ENCODE assay signal across 23 mouse cellular contexts in genomic region chr17:31962930-31963329, GRCm38 (mm10).
DNase-seq lines count a peak whose midpoint lies in the region; ATAC-seq and TF ChIP-seq lines count a peak whose summit lies in the region.
"Had no signal": no experiment of that assay in that cellular context is flagged by ENCODE, and none has a peak within 500 bp of the region (broad histone marks: within the 10 kb centered on the region; RNA-seq: fewer than 3 reads in every experiment).

No protein-coding gene starts in this region.

- no peaks in the 10 kb centered on the region for H3K9me3 ChIP-seq in hindbrain, embryonic 16.5 days (ENCODE audit: control insufficient read depth, low read length)
- H3K9me3 ChIP-seq in hindbrain, embryonic 10.5 days: no peaks in the 10 kb centered on the region
- no peaks in the 10 kb centered on the region for H3K9me3 ChIP-seq in midbrain, postnatal 0 days (ENCODE audit: low read length)
- H3K9me3 ChIP-seq in midbrain, embryonic 14.5 days (ENCODE audit: control insufficient read depth, low read length): no peaks in the 10 kb centered on the region
- H3K9me3 ChIP-seq: embryonic facial prominence, embryonic 12.5 days; embryonic facial prominence, embryonic 15.5 days; G1E had no signal

- no peak overlapping the region for H3K4me3 ChIP-seq in hindbrain, embryonic 16.5 days (ENCODE audit: low read length)
- H3K4me3 ChIP-seq in hindbrain, embryonic 10.5 days: no peak overlapping the region
- H3K4me3 ChIP-seq in midbrain, postnatal 0 days (ENCODE audit: low read depth, low read length): no peak overlapping the region
- no peak overlapping the region for H3K4me3 ChIP-seq in midbrain, embryonic 14.5 days (replicated peaks; ENCODE audit: low read depth, low read length)
- H3K4me3 ChIP-seq: embryonic facial prominence, embryonic 12.5 days; embryonic facial prominence, embryonic 15.5 days had no signal

- peak; percentile 24 for DNase-seq in gastrocnemius, postnatal 25 days
- no peak for DNase-seq in gastrocnemius, adult 8-10 months (ENCODE audit: low spot score in 2 of 2)
- no peak for DNase-seq in hindbrain, embryonic 10.5 days (ENCODE audit: low spot score)
- DNase-seq in midbrain, postnatal 0 days (ENCODE audit: low spot score): peak; percentile 35
- no peak for DNase-seq in midbrain, embryonic 14.5 days
- peak; percentile 37 for DNase-seq in NIH3T3 (ENCODE audit: low read depth)
- DNase-seq: adrenal gland, adult 2 months; adrenal gland, postnatal 14 days; B cell, adult 2 months; cerebellum, adult 11 months; cerebellum, adult 2 months; cerebellum, adult 9-11 months; cerebellum, postnatal 25 days; forebrain, postnatal 0 days; gastrocnemius, postnatal 10 days; kidney, adult 18-20 months had no signal

- no peaks in the 10 kb centered on the region for H3K27me3 ChIP-seq in hindbrain, embryonic 16.5 days (replicated peaks; ENCODE audit: control insufficient read depth, insufficient read depth, low read length)
- no peaks in the 10 kb centered on the region for H3K27me3 ChIP-seq in hindbrain, embryonic 10.5 days (ENCODE audit: insufficient read depth, poor library complexity, severe bottlenecking)
- H3K27me3 ChIP-seq in midbrain, postnatal 0 days (ENCODE audit: insufficient read depth, low read length): no peaks in the 10 kb centered on the region
- no peaks in the 10 kb centered on the region for H3K27me3 ChIP-seq in midbrain, embryonic 14.5 days (ENCODE audit: control insufficient read depth, insufficient read depth, low read length)
- H3K27me3 ChIP-seq: CH12.LX; embryonic facial prominence, embryonic 12.5 days; embryonic facial prominence, embryonic 15.5 days had no signal

- TF ChIP-seq CTCF in midbrain, postnatal 0 days (IDR thresholded peaks at IDR 0.05): no peak

- H3K9ac ChIP-seq in hindbrain, embryonic 16.5 days (ENCODE audit: low read depth, low read length): no peak overlapping the region
- H3K9ac ChIP-seq in midbrain, postnatal 0 days (replicated peaks; ENCODE audit: low read length, poor library complexity, severe bottlenecking): no peak overlapping the region
- no peak overlapping the region for H3K9ac ChIP-seq in midbrain, embryonic 14.5 days (replicated peaks; ENCODE audit: low read length)
- H3K9ac ChIP-seq: embryonic facial prominence, embryonic 12.5 days; embryonic facial prominence, embryonic 15.5 days; forebrain, postnatal 0 days had no signal

- H3K36me3 ChIP-seq in hindbrain, embryonic 16.5 days (ENCODE audit: control insufficient read depth, insufficient read depth, low read length): no peaks in the 10 kb centered on the region
- no peaks in the 10 kb centered on the region for H3K36me3 ChIP-seq in hindbrain, embryonic 10.5 days
- H3K36me3 ChIP-seq in midbrain, postnatal 0 days (ENCODE audit: insufficient read depth, low read length): no peaks in the 10 kb centered on the region
- no peaks in the 10 kb centered on the region for H3K36me3 ChIP-seq in midbrain, embryonic 14.5 days (ENCODE audit: control insufficient read depth, insufficient read depth, low read length)
- H3K36me3 ChIP-seq: embryonic facial prominence, embryonic 12.5 days; embryonic facial prominence, embryonic 15.5 days; G1E had no signal

- H3K27ac ChIP-seq in hindbrain, embryonic 16.5 days (ENCODE audit: low read depth, low read length): no peak overlapping the region
- H3K27ac ChIP-seq in hindbrain, embryonic 10.5 days: no peak overlapping the region
- no peak overlapping the region for H3K27ac ChIP-seq in midbrain, postnatal 0 days (ENCODE audit: low read depth, low read length)
- H3K27ac ChIP-seq in midbrain, embryonic 14.5 days (replicated peaks; ENCODE audit: low read depth, low read length): no peak overlapping the region
- H3K27ac ChIP-seq: embryonic facial prominence, embryonic 12.5 days; embryonic facial prominence, embryonic 15.5 days had no signal

- WGBS in hindbrain, embryonic 16.5 days: 50% methylated on average over 4 of the region's 4 CpGs
- WGBS in hindbrain, embryonic 10.5 days: 85% methylated on average over 4 of the region's 4 CpGs
- 81% methylated on average over 4 of the region's 4 CpGs for WGBS in midbrain, postnatal 0 days
- WGBS in midbrain, embryonic 14.5 days: 87% methylated on average over 4 of the region's 4 CpGs

- H3K4me2 ChIP-seq in hindbrain, embryonic 16.5 days (ENCODE audit: low read length): no peak overlapping the region
- H3K4me2 ChIP-seq in midbrain, postnatal 0 days (ENCODE audit: low read depth, low read length, poor library complexity, severe bottlenecking): no peak overlapping the region
- no peak overlapping the region for H3K4me2 ChIP-seq in midbrain, embryonic 14.5 days (ENCODE audit: low read length)
- H3K4me2 ChIP-seq: embryonic facial prominence, embryonic 12.5 days; embryonic facial prominence, embryonic 15.5 days; heart, embryonic 11.5 days had no signal

- H3K4me1 ChIP-seq in hindbrain, embryonic 16.5 days (ENCODE audit: control insufficient read depth, insufficient read depth, low read depth, low read length): no peaks in the 10 kb centered on the region
- peaks cover 4% of the 10 kb centered on the region; the same call in 1 of the 2 replicates for H3K4me1 ChIP-seq in hindbrain, embryonic 10.5 days (replicated peaks)
- no peaks in the 10 kb centered on the region for H3K4me1 ChIP-seq in midbrain, postnatal 0 days (ENCODE audit: insufficient read depth, low read length)
- no peaks in the 10 kb centered on the region for H3K4me1 ChIP-seq in midbrain, embryonic 14.5 days (ENCODE audit: control insufficient read depth, insufficient read depth, low read length)

- peak; percentile 52; the same call in 1 of the 2 replicates for ATAC-seq in hindbrain, embryonic 16.5 days
- no peak for ATAC-seq in midbrain, postnatal 0 days (ENCODE audit: low FRiP score)
- ATAC-seq in midbrain, embryonic 14.5 days (ENCODE audit: low FRiP score, low TSS enrichment): no peak
- ATAC-seq: forebrain, embryonic 14.5 days; forebrain, postnatal 0 days had no signal

Comparison
In these comparisons a context has a peak if more than half of its experiments do, and no peak if none do; other contexts are left out.
1. DNase-seq: peak in gastrocnemius, postnatal 25 days (single experiment), midbrain, postnatal 0 days (single experiment) and NIH3T3 (single experiment); none in gastrocnemius, adult 8-10 months (0 of 2), hindbrain, embryonic 10.5 days (single experiment) and midbrain, embryonic 14.5 days (single experiment).